Mouse (Mus musculus): ENCODE results near the gene Tiam2. TPM values are rescaled to one million over a fixed set of nuclear protein-coding genes. Genes with fewer than 3 reads are reported as not detected.

The Tiam2 gene
- polyA plus RNA-seq, 1 experiment from 2014 or later, result 29.3 TPM

DNA sequence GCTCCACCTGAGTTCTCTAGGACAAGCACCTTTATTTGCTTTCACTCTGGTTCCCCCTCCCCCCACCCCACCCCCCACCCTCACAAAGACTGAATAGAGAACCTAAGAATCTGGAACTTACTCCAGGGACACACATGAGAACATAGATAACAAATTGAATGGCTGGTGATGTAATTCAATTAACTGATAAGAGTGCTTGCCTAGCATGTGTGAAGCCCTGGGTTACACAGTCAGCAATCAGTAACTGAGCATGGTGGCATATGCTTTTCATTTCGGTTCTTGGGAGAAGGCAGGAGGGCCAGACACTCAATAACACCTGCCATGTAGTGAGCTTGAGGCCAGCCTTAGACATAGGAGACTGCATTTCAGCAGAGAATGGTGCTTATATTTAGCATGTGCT, 229.9 kb downstream of the Tiam2 start:
- peaks cover 5% of the 10 kb centered on the region; the same call in 1 of the 2 replicates for H3K36me3 ChIP-seq
- no peak overlapping the region for H3K27ac ChIP-seq
- H3K4me2 ChIP-seq (replicated peaks), result peak overlapping the region; percentile 74
- no peaks in the 10 kb centered on the region for H3K9me3 ChIP-seq
- 57% methylated on average over 1 of the region's 1 CpGs for WGBS
- H3K9ac ChIP-seq, result no peak overlapping the region
- no peak for ATAC-seq (ENCODE audit: low FRiP score, low read depth)
- peaks cover 13% of the 10 kb centered on the region for H3K4me1 ChIP-seq
- no peaks in the 10 kb centered on the region for H3K27me3 ChIP-seq
- 0 out of 2 replicates have a peak overlapping the region, but pooled peaks have one; percentile 61 for H3K4me3 ChIP-seq

DNA sequence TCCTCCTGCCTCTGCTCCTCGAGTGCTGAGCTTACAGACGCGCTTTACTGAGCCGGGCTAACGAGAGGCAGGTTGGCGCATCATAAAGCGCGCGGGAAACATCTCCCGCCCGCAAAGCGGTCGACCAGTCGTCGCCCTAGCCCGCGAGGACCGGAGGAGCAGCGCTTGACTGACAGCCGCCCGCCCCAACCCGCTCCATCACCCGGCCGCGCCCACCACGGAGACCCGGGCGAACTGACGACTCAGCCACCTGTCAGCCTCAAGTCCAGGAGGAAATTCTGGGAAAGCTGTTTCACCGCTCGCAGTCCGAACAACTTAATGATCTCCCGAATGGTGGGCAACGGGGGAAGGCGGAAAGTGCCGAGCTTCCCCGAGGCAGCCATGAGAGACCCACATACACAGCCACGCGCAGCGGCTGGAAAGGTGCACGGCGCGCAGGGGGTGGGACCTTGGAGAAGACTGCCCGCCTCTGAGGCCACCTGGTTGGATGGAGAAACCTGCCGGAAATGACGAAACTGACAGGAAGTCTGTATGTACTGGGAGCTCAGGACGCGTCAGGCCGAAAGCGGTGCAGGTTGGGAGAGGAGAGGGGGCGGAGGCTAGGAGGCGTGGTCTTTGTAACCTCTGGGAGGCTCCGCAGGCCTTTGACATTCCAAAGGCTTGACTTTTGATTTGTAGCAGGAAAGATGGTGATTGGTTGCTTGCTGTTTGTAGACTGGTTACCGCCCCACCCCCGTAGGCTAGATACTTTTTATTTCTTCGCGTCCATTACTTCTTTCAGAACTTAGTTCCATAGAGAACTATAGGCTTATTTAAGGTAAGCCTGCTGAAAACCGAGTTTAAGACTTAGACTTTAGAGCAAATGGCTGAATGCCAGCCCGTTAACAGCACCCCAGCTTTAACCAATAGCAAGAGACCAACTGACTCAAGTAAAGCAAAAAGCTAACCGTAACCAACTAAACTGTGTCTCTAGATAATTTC, 231.2 kb downstream of the Tiam2 start, which contains the start of gene Tfb1m:
Gene Tfb1m (minus strand): TSS at position 451 of the 981 bp plus-strand sequence.
- peak within 1 kb of the TSS; percentile 74 for H3K4me2 ChIP-seq (replicated peaks)
- no peaks in the 10 kb centered on the region for H3K36me3 ChIP-seq
- H3K27ac ChIP-seq, result peak within 1 kb of the TSS; percentile 85
- H3K4me1 ChIP-seq, result peaks cover 13% of the 10 kb centered on the region
- ATAC-seq (ENCODE audit: low FRiP score, low read depth), result peak; percentile 100
- peak within 1 kb of the TSS; percentile 61 for H3K4me3 ChIP-seq
- H3K9me3 ChIP-seq, result no peaks in the 10 kb centered on the region
- WGBS, result under 1% methylated on average over 60 of the region's 60 CpGs
- H3K27me3 ChIP-seq, result peaks cover 4% of the 10 kb centered on the region; the same call in 1 of the 2 replicates
- peak within 1 kb of the TSS; percentile 68 for H3K9ac ChIP-seq

DNA sequence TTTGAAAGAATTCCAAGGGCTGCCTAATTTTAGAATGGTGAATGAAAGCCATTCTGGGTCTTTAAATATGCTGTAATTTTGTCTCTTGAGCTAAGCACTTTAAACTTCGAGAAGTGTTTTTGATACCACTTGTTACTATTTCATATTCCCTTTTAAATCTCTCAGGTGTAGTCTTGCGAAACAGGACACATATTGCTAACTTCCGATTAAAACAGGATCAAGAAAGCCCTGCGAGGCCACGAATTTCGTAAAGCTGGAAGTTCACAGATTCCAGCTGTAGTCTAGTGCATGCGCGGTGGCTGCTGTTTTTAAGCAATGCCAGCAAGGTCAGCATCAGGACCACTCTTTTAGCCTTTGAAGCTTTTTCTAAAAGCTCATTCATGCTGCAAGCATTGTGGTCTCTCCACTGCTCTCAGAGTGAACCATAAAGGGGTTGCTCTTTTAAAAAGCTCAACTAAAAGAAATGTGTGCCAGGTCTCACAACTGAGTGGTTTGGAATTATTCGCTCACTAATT, 232.0 kb downstream of the Tiam2 start:
- H3K27me3 ChIP-seq, result peaks cover 4% of the 10 kb centered on the region; the same call in 1 of the 2 replicates
- peaks cover 13% of the 10 kb centered on the region for H3K4me1 ChIP-seq
- H3K9me3 ChIP-seq, result 0 out of 2 replicates have a peak, but pooled peaks cover 1% of the 10 kb centered on the region
- ATAC-seq (ENCODE audit: low FRiP score, low read depth), result no peak
- no peaks in the 10 kb centered on the region for H3K36me3 ChIP-seq
- H3K9ac ChIP-seq, result peak overlapping the region; percentile 10; the same call in 1 of the 2 replicates
- H3K4me3 ChIP-seq, result peak overlapping the region; percentile 61
- H3K4me2 ChIP-seq (replicated peaks), result peak overlapping the region; percentile 58
- 69% methylated on average over 9 of the region's 9 CpGs for WGBS
- H3K27ac ChIP-seq, result peak overlapping the region; percentile 85

DNA sequence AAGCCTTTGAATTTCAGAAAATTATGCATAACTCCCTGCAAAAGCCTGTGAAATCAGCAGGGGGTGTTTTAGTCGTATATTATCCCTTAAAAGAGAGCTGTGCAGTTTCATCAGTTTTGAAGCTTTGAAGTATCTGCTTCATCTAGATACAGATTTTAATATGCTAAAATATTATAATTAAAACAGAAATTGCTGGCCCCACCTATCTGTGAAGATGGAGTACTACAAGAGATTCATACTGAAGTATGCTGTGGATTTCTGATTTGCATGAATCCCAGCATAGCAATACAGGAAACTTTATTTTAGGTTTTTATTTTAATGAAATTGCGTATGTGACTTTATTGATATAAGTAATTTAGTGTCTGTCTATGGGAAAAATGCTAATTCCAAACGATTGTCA, 234.2 kb downstream of the Tiam2 start:
- Histone ChIP-seq H3K9me3 (0 out of 2 replicates have a peak, but pooled peaks cover 3% of the 10 kb centered on the region), H3K27me3 (peaks cover 4% of the 10 kb centered on the region; the same call in 1 of the 2 replicates), H3K4me1 (peaks cover 13% of the 10 kb centered on the region), H3K4me3 (no peak overlapping the region), H3K4me2 (replicated peaks) (no peak overlapping the region), H3K36me3 (no peaks in the 10 kb centered on the region), H3K9ac (no peak overlapping the region), H3K27ac (no peak overlapping the region)
- no peak for ATAC-seq (ENCODE audit: low FRiP score, low read depth)
- WGBS, result 81% methylated on average over 3 of the region's 3 CpGs

DNA sequence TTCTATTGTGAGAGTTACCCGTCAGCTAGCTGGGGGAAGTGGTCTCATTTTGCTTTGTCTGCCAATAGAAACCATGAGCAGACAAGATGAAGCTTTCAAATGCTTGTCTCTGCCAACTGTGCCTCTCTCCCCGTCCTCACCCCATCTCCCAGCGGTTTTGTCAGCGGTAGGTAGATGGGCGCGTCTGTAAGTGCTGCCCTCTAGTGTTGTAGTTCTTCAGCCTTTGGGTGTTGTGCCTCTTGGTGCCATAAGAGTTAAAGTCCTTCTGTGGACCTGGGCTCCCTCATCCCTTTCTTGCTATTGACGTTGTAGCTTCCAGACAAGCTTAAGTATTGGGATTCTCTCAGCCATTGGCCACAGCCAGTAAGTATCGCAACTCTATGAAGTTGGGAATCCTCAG, 236.0 kb downstream of the Tiam2 start:
- 0 out of 2 replicates have a peak, but pooled peaks cover 6% of the 10 kb centered on the region for H3K4me1 ChIP-seq
- ATAC-seq (ENCODE audit: low FRiP score, low read depth), result no peak
- no peak overlapping the region for H3K4me3 ChIP-seq
- no peaks in the 10 kb centered on the region for H3K36me3 ChIP-seq
- H3K27me3 ChIP-seq, result peaks cover 4% of the 10 kb centered on the region; the same call in 1 of the 2 replicates
- H3K4me2 ChIP-seq (replicated peaks), result no peak overlapping the region
- H3K27ac ChIP-seq, result no peak overlapping the region
- 0 out of 2 replicates have a peak, but pooled peaks cover 3% of the 10 kb centered on the region for H3K9me3 ChIP-seq
- WGBS, result 50% methylated on average over 8 of the region's 8 CpGs
- H3K9ac ChIP-seq, result no peak overlapping the region

DNA sequence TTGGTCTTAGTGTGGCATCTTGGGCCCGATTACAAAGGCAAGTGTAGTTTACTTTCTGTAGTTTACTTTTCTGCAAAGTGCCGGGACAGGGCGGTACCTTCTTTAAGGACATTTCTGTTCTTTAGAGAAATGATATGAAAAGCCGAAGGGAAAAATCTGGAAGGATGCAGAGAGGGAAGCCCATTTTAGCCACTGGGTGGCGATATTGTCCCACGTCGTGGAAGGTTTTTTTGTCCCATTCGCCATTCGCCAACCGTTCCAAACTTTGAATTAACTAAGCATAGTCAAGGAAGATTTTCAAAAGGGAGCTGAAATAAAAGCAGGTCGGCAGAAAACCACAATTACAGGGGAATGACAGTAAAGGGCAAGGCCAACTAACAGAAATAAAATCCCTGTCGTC, 244.5 kb downstream of the Tiam2 start:
- Histone ChIP-seq H3K4me2 (replicated peaks) (peak overlapping the region; percentile 45), H3K4me3 (no peak overlapping the region)

More for the DNA sequence above, 244.5 kb downstream of the Tiam2 start:
- Histone ChIP-seq H3K36me3 (no peaks in the 10 kb centered on the region), H3K9me3 (no peaks in the 10 kb centered on the region), H3K27ac (no peak overlapping the region), H3K27me3 (no peaks in the 10 kb centered on the region), H3K9ac (no peak overlapping the region), H3K4me1 (peaks cover 4% of the 10 kb centered on the region; the same call in 1 of the 2 replicates)
- ATAC-seq (ENCODE audit: low FRiP score, low read depth), result no peak
- 5% methylated on average over 12 of the region's 12 CpGs for WGBS

Other genes with a start within 250 kb of the Tiam2 start
- gene Scaf8, start 211.6 kb upstream of the Tiam2 start, polyA plus RNA-seq (2015; fragmentation: Nextera tagmentation; extraction: Ambion mirVana), result 21.0 and 22.4 TPM in 2 replicates
- gene Cldn20, start 206.0 kb downstream of the Tiam2 start, polyA plus RNA-seq (2015; fragmentation: Nextera tagmentation; extraction: Ambion mirVana), result 0.47 TPM in 1 of 2 replicates, not detected in the other
- 17.0 and 18.8 TPM in 2 replicates for gene Tfb1m, start 231.2 kb downstream of the Tiam2 start, polyA plus RNA-seq (2015; fragmentation: Nextera tagmentation; extraction: Ambion mirVana)